Mouse (Mus musculus): ENCODE data around the gene Prr29. TPM values are rescaled to one million over a fixed set of nuclear protein-coding genes. Genes with fewer than 3 reads are reported as not detected.

Prr29 gene
- polyA plus RNA-seq, 1 experiment: 0.87 TPM

GRCm38 (mm10) chr11:106381883-106382282, 16.6 kb downstream of the Prr29 start:
- H3K4me3 ChIP-seq (replicated peaks; ENCODE audit: insufficient read depth, low read depth, low read length): no peak overlapping the region
- H3K27ac ChIP-seq (ENCODE audit: insufficient read depth, low read length): no peak overlapping the region
- H3K4me1 ChIP-seq (ENCODE audit: control insufficient read depth, insufficient read depth, low read length): no peaks in the 10 kb centered on the region
- WGBS: 51% methylated on average over 7 of the region's 7 CpGs
- TF ChIP-seq POLR2A (IDR thresholded peaks at IDR 0.05; ENCODE audit: borderline replicate concordance, insufficient read depth, low read length) (no peak), CTCF (IDR thresholded peaks at IDR 0.05; ENCODE audit: borderline replicate concordance, insufficient read depth, low read depth, low read length) (no peak)
- DNase-seq: no peak
- no peaks in the 10 kb centered on the region for H3K27me3 ChIP-seq (ENCODE audit: control insufficient read depth, insufficient read depth, low read length)

- Histone ChIP-seq H3K4me3 (replicated peaks; ENCODE audit: insufficient read depth, low read depth, low read length) (no peak overlapping the region), H3K27me3 (ENCODE audit: control insufficient read depth, insufficient read depth, low read length) (no peaks in the 10 kb centered on the region), H3K27ac (ENCODE audit: insufficient read depth, low read length) (no peak overlapping the region), H3K4me1 (ENCODE audit: control insufficient read depth, insufficient read depth, low read length) (no peaks in the 10 kb centered on the region)
- no peak for DNase-seq
- TF ChIP-seq POLR2A (IDR thresholded peaks at IDR 0.05; ENCODE audit: borderline replicate concordance, insufficient read depth, low read length) (no peak), CTCF (IDR thresholded peaks at IDR 0.05; ENCODE audit: borderline replicate concordance, insufficient read depth, low read depth, low read length) (no peak)
- 87% methylated on average over 5 of the region's 5 CpGs for WGBS
These were observed 17.2 kb downstream of the Prr29 start for GRCm38 (mm10) chr11:106382424-106382823.

- no peaks in the 10 kb centered on the region for H3K4me1 ChIP-seq (ENCODE audit: control insufficient read depth, insufficient read depth, low read length)
- 83% methylated on average over 6 of the region's 6 CpGs for WGBS
- DNase-seq: no peak
- H3K27ac ChIP-seq (ENCODE audit: insufficient read depth, low read length): no peak overlapping the region
- no peak overlapping the region for H3K4me3 ChIP-seq (replicated peaks; ENCODE audit: insufficient read depth, low read depth, low read length)
- TF ChIP-seq CTCF (IDR thresholded peaks at IDR 0.05; ENCODE audit: borderline replicate concordance, insufficient read depth, low read depth, low read length) (no peak), POLR2A (IDR thresholded peaks at IDR 0.05; ENCODE audit: borderline replicate concordance, insufficient read depth, low read length) (no peak)
- H3K27me3 ChIP-seq (ENCODE audit: control insufficient read depth, insufficient read depth, low read length): no peaks in the 10 kb centered on the region
These were observed 17.9 kb downstream of the Prr29 start for GRCm38 (mm10) chr11:106383051-106383790.

GRCm38 (mm10) chr11:106386409-106386808, 21.1 kb downstream of the Prr29 start:
- WGBS: 86% methylated on average over 3 of the region's 3 CpGs

GRCm38 (mm10) chr11:106387020-106387419, 21.7 kb downstream of the Prr29 start:
- 69% methylated on average over 6 of the region's 6 CpGs for WGBS
- TF ChIP-seq POLR2A (IDR thresholded peaks at IDR 0.05; ENCODE audit: borderline replicate concordance, insufficient read depth, low read length) (no peak), CTCF (IDR thresholded peaks at IDR 0.05; ENCODE audit: borderline replicate concordance, insufficient read depth, low read depth, low read length) (no peak)

More at GRCm38 (mm10) chr11:106386409-106386808, 21.1 kb downstream of the Prr29 start:
- Histone ChIP-seq H3K27ac (ENCODE audit: insufficient read depth, low read length) (no peak overlapping the region), H3K4me1 (ENCODE audit: control insufficient read depth, insufficient read depth, low read length) (no peaks in the 10 kb centered on the region), H3K27me3 (ENCODE audit: control insufficient read depth, insufficient read depth, low read length) (no peaks in the 10 kb centered on the region), H3K4me3 (replicated peaks; ENCODE audit: insufficient read depth, low read depth, low read length) (no peak overlapping the region)
- TF ChIP-seq POLR2A (IDR thresholded peaks at IDR 0.05; ENCODE audit: borderline replicate concordance, insufficient read depth, low read length) (no peak), CTCF (IDR thresholded peaks at IDR 0.05; ENCODE audit: borderline replicate concordance, insufficient read depth, low read depth, low read length) (no peak)
- DNase-seq: no peak

GRCm38 (mm10) chr11:106387791-106388216, 22.5 kb downstream of the Prr29 start, which contains the start of gene Icam2:
Gene Icam2 (minus strand): TSS chr11:106388075.
- WGBS: 77% methylated on average over 6 of the region's 6 CpGs
- H3K4me1 ChIP-seq (ENCODE audit: control insufficient read depth, insufficient read depth, low read length): no peaks in the 10 kb centered on the region
- no peak within 1 kb of the TSS for H3K4me3 ChIP-seq (replicated peaks; ENCODE audit: insufficient read depth, low read depth, low read length)
- no peaks in the 10 kb centered on the region for H3K27me3 ChIP-seq (ENCODE audit: control insufficient read depth, insufficient read depth, low read length)
- TF ChIP-seq CTCF (IDR thresholded peaks at IDR 0.05; ENCODE audit: borderline replicate concordance, insufficient read depth, low read depth, low read length) (no peak), POLR2A (IDR thresholded peaks at IDR 0.05; ENCODE audit: borderline replicate concordance, insufficient read depth, low read length) (no peak)
- H3K27ac ChIP-seq (ENCODE audit: insufficient read depth, low read length): no peak within 1 kb of the TSS
- no peak for DNase-seq

More at GRCm38 (mm10) chr11:106387020-106387419, 21.7 kb downstream of the Prr29 start:
- no peaks in the 10 kb centered on the region for H3K4me1 ChIP-seq (ENCODE audit: control insufficient read depth, insufficient read depth, low read length)
- no peak for DNase-seq
- H3K27ac ChIP-seq (ENCODE audit: insufficient read depth, low read length): no peak overlapping the region
- H3K4me3 ChIP-seq (replicated peaks; ENCODE audit: insufficient read depth, low read depth, low read length): no peak overlapping the region
- H3K27me3 ChIP-seq (ENCODE audit: control insufficient read depth, insufficient read depth, low read length): no peaks in the 10 kb centered on the region

- Histone ChIP-seq H3K27me3 (ENCODE audit: control insufficient read depth, insufficient read depth, low read length) (no peaks in the 10 kb centered on the region), H3K4me1 (ENCODE audit: control insufficient read depth, insufficient read depth, low read length) (no peaks in the 10 kb centered on the region), H3K4me3 (replicated peaks; ENCODE audit: insufficient read depth, low read depth, low read length) (no peak overlapping the region), H3K27ac (ENCODE audit: insufficient read depth, low read length) (no peak overlapping the region)
- WGBS: 20% methylated on average over 3 of the region's 3 CpGs
- no peak for TF ChIP-seq CTCF (IDR thresholded peaks at IDR 0.05; ENCODE audit: borderline replicate concordance, insufficient read depth, low read depth, low read length)
- no peak for TF ChIP-seq POLR2A (IDR thresholded peaks at IDR 0.05; ENCODE audit: borderline replicate concordance, insufficient read depth, low read length)
- DNase-seq: no peak
These were observed 24.3 kb downstream of the Prr29 start for GRCm38 (mm10) chr11:106389611-106390010.

- Histone ChIP-seq H3K27ac (ENCODE audit: insufficient read depth, low read length) (no peak overlapping the region), H3K4me1 (ENCODE audit: control insufficient read depth, insufficient read depth, low read length) (no peaks in the 10 kb centered on the region), H3K4me3 (replicated peaks; ENCODE audit: insufficient read depth, low read depth, low read length) (no peak overlapping the region), H3K27me3 (ENCODE audit: control insufficient read depth, insufficient read depth, low read length) (no peaks in the 10 kb centered on the region)
- DNase-seq: no peak
- no peak for TF ChIP-seq POLR2A (IDR thresholded peaks at IDR 0.05; ENCODE audit: borderline replicate concordance, insufficient read depth, low read length)
- no peak for TF ChIP-seq CTCF (IDR thresholded peaks at IDR 0.05; ENCODE audit: borderline replicate concordance, insufficient read depth, low read depth, low read length)
- 66% methylated on average over 3 of the region's 3 CpGs for WGBS
These were observed 25.5 kb downstream of the Prr29 start for GRCm38 (mm10) chr11:106390757-106391156.

All from cerebellum, adult 2 months (tissue).